Mouse (Mus musculus): Measurements from ENCODE around the gene Tmco5. TPM values are rescaled to one million over a fixed set of nuclear protein-coding genes. Genes with fewer than 3 reads are reported as not detected.

Gene Tmco5
- polyA plus RNA-seq, 1 experiment from 2014 or later: not detected

DNA sequence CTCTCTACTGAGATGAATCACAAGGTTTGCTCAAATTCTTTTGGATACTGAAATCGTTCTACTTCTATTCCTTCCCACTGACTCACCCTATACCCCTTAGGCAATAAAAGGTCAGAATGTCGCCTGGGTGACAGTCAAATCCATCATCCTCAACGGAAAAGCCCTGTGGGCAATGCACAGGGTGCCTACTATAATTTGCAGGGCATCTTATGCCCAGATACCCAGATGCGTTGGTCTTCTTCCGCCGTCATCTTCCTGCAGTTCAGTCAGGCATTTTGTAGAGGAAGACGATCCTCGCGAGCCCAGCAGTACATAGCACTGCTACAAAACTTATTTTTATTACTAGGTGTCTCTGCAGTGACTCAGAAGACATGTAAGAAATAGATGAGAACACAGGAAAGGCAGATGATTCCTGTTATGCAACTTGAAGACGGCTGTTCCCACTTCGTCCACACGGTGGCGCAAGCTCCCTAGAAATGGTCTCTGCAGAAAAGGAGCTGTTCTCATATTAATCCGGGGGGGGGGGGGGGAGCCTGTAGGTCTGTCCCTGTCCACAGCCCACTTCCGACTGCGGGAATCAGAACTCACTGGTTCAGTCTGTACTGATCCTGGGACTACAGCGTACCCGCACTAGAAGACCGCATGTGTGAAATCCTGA, 21.3 kb downstream of the Tmco5 start:
- Histone ChIP-seq H3K9me3 (ENCODE audit: low read length) (no peaks in the 10 kb centered on the region), H3K4me1 (ENCODE audit: insufficient read depth, low read depth, low read length) (no peaks in the 10 kb centered on the region), H3K9ac (replicated peaks; ENCODE audit: low read depth) (no peak overlapping the region), H3K27me3 (replicated peaks; ENCODE audit: insufficient read depth, low read length) (no peaks in the 10 kb centered on the region), H3K27ac (ENCODE audit: low read length) (no peak overlapping the region), H3K36me3 (ENCODE audit: insufficient read depth, low read length) (no peaks in the 10 kb centered on the region), H3K4me2 (replicated peaks; ENCODE audit: low read depth, low read length) (peak overlapping the region; percentile 66), H3K4me3 (ENCODE audit: low read depth, low read length) (peak overlapping the region; percentile 31; the same call in 1 of the 2 replicates)
- ATAC-seq: peak; percentile 76
- peak; percentile 77 for DNase-seq (ENCODE audit: low spot score)
- WGBS: 14% methylated on average over 19 of the region's 19 CpGs
- TF ChIP-seq EP300 (IDR thresholded peaks at IDR 0.05) (no peak), CTCF (IDR thresholded peaks at IDR 0.05) (peak; percentile 92)

DNA sequence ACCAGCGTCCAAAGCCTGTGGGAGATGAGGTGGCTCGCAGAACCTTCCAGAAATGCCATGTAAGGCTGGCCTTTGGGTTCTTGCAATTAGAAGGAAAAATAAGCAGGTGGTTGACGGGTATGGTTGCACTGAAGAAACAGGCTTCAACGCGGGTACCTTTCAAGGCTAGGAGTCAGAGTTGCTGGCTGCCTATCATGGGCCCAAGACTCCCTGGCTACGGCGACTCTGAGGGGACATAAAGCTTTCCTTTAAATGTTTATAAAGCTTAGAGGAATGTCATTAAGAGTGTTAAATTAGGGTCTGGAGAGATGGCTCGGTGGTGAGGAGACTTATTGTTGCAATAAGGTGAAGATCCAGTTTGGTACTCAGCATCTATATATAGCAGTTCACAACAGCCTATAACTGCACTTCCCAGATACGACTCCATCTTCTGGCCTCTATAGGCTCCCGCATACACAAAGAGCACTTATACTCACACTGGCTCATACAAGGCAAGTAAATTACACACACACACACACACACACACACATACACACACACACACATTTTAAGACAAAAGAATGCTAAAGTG, 21.9 kb downstream of the Tmco5 start:
- DNase-seq (ENCODE audit: low spot score) (no peak), ATAC-seq (peak; percentile 33; the same call in 1 of the 2 replicates)
- WGBS: 26% methylated on average over 10 of the region's 10 CpGs
- no peaks in the 10 kb centered on the region for H3K4me1 ChIP-seq (ENCODE audit: insufficient read depth, low read depth, low read length)
- H3K4me2 ChIP-seq (replicated peaks; ENCODE audit: low read depth, low read length): peak overlapping the region; percentile 66
- H3K9ac ChIP-seq (replicated peaks; ENCODE audit: low read depth): no peak overlapping the region
- no peaks in the 10 kb centered on the region for H3K27me3 ChIP-seq (replicated peaks; ENCODE audit: insufficient read depth, low read length)
- H3K4me3 ChIP-seq (ENCODE audit: low read depth, low read length): peak overlapping the region; percentile 31; the same call in 1 of the 2 replicates
- TF ChIP-seq CTCF (IDR thresholded peaks at IDR 0.05): 0 out of 2 replicates have a peak, but pooled peaks have one; percentile 17
- no peak for TF ChIP-seq EP300 (IDR thresholded peaks at IDR 0.05)
- no peaks in the 10 kb centered on the region for H3K9me3 ChIP-seq (ENCODE audit: low read length)
- no peak overlapping the region for H3K27ac ChIP-seq (ENCODE audit: low read length)
- no peaks in the 10 kb centered on the region for H3K36me3 ChIP-seq (ENCODE audit: insufficient read depth, low read length)

DNA sequence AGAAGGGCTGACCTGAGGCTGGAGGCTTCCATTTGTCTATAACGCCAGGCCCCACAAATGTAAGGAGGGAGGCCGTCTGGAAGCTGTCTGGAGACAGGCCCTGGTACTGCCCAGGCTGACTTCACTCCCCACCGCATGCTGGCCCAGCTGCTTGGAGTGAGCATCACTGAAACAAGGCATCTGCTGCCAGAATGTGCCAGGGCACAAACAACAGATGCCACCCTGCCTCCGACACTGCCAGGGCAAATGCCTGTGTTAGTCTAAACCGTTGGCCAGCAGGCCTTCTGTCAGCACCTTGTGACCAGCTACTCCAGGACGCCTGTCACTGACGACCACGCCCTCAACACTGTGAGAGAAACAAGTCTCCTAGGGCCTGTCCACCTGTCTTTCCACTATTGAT, 29.8 kb downstream of the Tmco5 start:
- no peak overlapping the region for H3K4me3 ChIP-seq (ENCODE audit: low read depth, low read length)
- H3K4me1 ChIP-seq (ENCODE audit: insufficient read depth, low read depth, low read length): no peaks in the 10 kb centered on the region
- no peaks in the 10 kb centered on the region for H3K36me3 ChIP-seq (ENCODE audit: insufficient read depth, low read length)
- TF ChIP-seq CTCF (IDR thresholded peaks at IDR 0.05) (no peak), EP300 (IDR thresholded peaks at IDR 0.05) (no peak)
- no peak overlapping the region for H3K9ac ChIP-seq (replicated peaks; ENCODE audit: low read depth)
- no peak overlapping the region for H3K27ac ChIP-seq (ENCODE audit: low read length)
- ATAC-seq (no peak), DNase-seq (ENCODE audit: low spot score) (no peak)
- 67% methylated on average over 8 of the region's 8 CpGs for WGBS
- no peak overlapping the region for H3K4me2 ChIP-seq (replicated peaks; ENCODE audit: low read depth, low read length)
- H3K27me3 ChIP-seq (replicated peaks; ENCODE audit: insufficient read depth, low read length): no peaks in the 10 kb centered on the region
- H3K9me3 ChIP-seq (ENCODE audit: low read length): no peaks in the 10 kb centered on the region

- DNase-seq (ENCODE audit: low spot score) (no peak), ATAC-seq (peak; percentile 62)
- WGBS: 44% methylated on average over 7 of the region's 7 CpGs
- TF ChIP-seq CTCF (IDR thresholded peaks at IDR 0.05): no peak
- TF ChIP-seq EP300 (IDR thresholded peaks at IDR 0.05): peak; percentile 38; the same call in 1 of the 2 replicates
- Histone ChIP-seq H3K36me3 (ENCODE audit: insufficient read depth, low read length) (no peaks in the 10 kb centered on the region), H3K4me1 (ENCODE audit: insufficient read depth, low read depth, low read length) (no peaks in the 10 kb centered on the region), H3K27me3 (replicated peaks; ENCODE audit: insufficient read depth, low read length) (no peaks in the 10 kb centered on the region), H3K9me3 (ENCODE audit: low read length) (no peaks in the 10 kb centered on the region), H3K4me2 (replicated peaks; ENCODE audit: low read depth, low read length) (no peak overlapping the region), H3K9ac (replicated peaks; ENCODE audit: low read depth) (no peak overlapping the region), H3K4me3 (ENCODE audit: low read depth, low read length) (no peak overlapping the region), H3K27ac (ENCODE audit: low read length) (no peak overlapping the region)
Measured at GRCm38 (mm10) chr2:116912334-116913070, 34.0 kb downstream of the Tmco5 start.

DNA sequence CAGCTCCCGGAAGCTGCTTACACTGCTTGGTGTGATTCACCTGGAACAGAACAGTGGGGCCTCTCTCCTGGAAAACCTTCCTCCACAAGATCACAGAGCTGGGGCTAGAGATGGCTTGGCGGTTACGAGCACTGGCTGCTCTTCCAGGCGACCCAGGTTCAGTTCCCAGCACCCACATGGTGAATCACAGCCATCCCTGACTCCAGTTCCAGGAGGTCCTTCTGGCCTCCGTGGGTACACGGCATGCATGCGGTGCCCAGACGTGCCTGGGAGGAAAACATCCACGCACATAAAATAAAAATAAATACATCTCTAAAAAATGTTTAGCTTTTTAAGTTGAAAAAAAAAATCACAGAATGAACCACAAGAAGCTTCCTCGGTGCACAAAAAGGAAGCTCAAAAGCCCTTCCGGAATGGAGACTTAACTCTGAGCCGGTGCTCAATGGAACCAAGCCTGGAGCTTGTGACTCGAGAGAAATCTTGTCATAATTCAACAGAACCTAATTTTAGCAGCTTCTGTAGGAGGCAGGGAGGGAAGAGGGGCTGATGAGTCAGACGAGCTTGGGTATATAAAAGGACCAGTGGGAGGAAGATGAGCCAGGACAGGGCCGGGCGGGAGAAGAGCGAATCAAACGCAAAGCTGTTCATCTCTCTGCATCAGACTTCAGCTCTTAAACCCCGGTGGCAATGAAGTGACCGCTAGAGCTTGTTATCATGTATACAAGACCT, 35.4 kb downstream of the Tmco5 start:
- H3K9me3 ChIP-seq (ENCODE audit: low read length): no peaks in the 10 kb centered on the region
- DNase-seq (ENCODE audit: low spot score) (no peak), ATAC-seq (0 out of 2 replicates have a peak, but pooled peaks have one; percentile 19)
- H3K27ac ChIP-seq (ENCODE audit: low read length): no peak overlapping the region
- no peak overlapping the region for H3K4me2 ChIP-seq (replicated peaks; ENCODE audit: low read depth, low read length)
- no peak overlapping the region for H3K4me3 ChIP-seq (ENCODE audit: low read depth, low read length)
- no peak overlapping the region for H3K9ac ChIP-seq (replicated peaks; ENCODE audit: low read depth)
- WGBS: 73% methylated on average over 20 of the region's 20 CpGs
- H3K36me3 ChIP-seq (ENCODE audit: insufficient read depth, low read length): no peaks in the 10 kb centered on the region
- H3K4me1 ChIP-seq (ENCODE audit: insufficient read depth, low read depth, low read length): no peaks in the 10 kb centered on the region
- TF ChIP-seq EP300 (IDR thresholded peaks at IDR 0.05) (no peak), CTCF (IDR thresholded peaks at IDR 0.05) (no peak)
- H3K27me3 ChIP-seq (replicated peaks; ENCODE audit: insufficient read depth, low read length): no peaks in the 10 kb centered on the region

- ATAC-seq: no peak
- no peak overlapping the region for H3K9ac ChIP-seq (replicated peaks; ENCODE audit: low read depth)
Measured at GRCm38 (mm10) chr2:116914636-116915035, 36.1 kb downstream of the Tmco5 start.

More at GRCm38 (mm10) chr2:116914636-116915035, 36.1 kb downstream of the Tmco5 start:
- WGBS: 70% methylated on average over 4 of the region's 4 CpGs
- DNase-seq (ENCODE audit: low spot score): no peak
- Histone ChIP-seq H3K4me2 (replicated peaks; ENCODE audit: low read depth, low read length) (no peak overlapping the region), H3K4me1 (ENCODE audit: insufficient read depth, low read depth, low read length) (no peaks in the 10 kb centered on the region), H3K27ac (ENCODE audit: low read length) (no peak overlapping the region), H3K36me3 (ENCODE audit: insufficient read depth, low read length) (no peaks in the 10 kb centered on the region), H3K9me3 (ENCODE audit: low read length) (no peaks in the 10 kb centered on the region), H3K4me3 (ENCODE audit: low read depth, low read length) (no peak overlapping the region), H3K27me3 (replicated peaks; ENCODE audit: insufficient read depth, low read length) (no peaks in the 10 kb centered on the region)
- TF ChIP-seq EP300 (IDR thresholded peaks at IDR 0.05) (no peak), CTCF (IDR thresholded peaks at IDR 0.05) (no peak)
